Mouse (Mus musculus) C2C12 (cell line): ENCODE data around the gene Narfl.

ENCODE experiments used
- CTCF ChIP-seq: IDR thresholded peaks from one replicate; pipeline ENCODE4 v1.5.1; 2011; ENCODE audit not compliant: control insufficient read depth, insufficient read depth, insufficient read length
- MYOD1 ChIP-seq: IDR thresholded peaks from one replicate; pipeline ENCODE4 v1.6.1; 2011; ENCODE audit warnings: low read depth; ENCODE audit not compliant: control insufficient read depth, insufficient read length
- USF1 ChIP-seq: IDR thresholded peaks from one replicate; pipeline ENCODE4 v1.6.1; 2011; ENCODE audit warnings: low read depth, mild to moderate bottlenecking, control low read depth, moderate library complexity

- TF ChIP-seq USF1 = no peak
- no peak for TF ChIP-seq CTCF
- TF ChIP-seq MYOD1 = no peak
These were observed 29.7 kb upstream of the Narfl start for GRCm38 (mm10) chr17:25743831-25744230.
